Mouse (Mus musculus) bone marrow macrophage, adult 2 months (primary cell): ENCODE data around the gene Gm20906. TPM values are rescaled to one million over a fixed set of nuclear protein-coding genes. Genes with fewer than 3 reads are reported as not detected.
"Not testable (repeated sequence)": the region's sequence is repeated elsewhere in the genome, so short reads cannot be mapped to it uniquely, and the experiment has no call there.

ENCODE experiments used
- H3K27ac ChIP-seq: 2 replicates; pipeline ENCODE4 v1.5.1; 2012; ENCODE audit warnings: low read depth, low read length; ENCODE audit not compliant: insufficient read depth
- H3K4me1 ChIP-seq: 2 replicates; pipeline ENCODE4 v1.6.1; 2012; ENCODE audit warnings: low read length; ENCODE audit not compliant: control insufficient read depth, insufficient read depth
- H3K4me3 ChIP-seq: 2 replicates; pipeline ENCODE4 v1.5.1; 2012; ENCODE audit warnings: mild to moderate bottlenecking, low read length, moderate library complexity; ENCODE audit not compliant: insufficient read depth
- polyA plus RNA-seq: library from polyadenylated mRNA; stranded (reverse); fragments of >200 nt; gene quantifications from 2 replicates; pipeline ENCODE4 v1.2.4, GENCODE M21; 2012; ENCODE audit not compliant: missing spikeins, insufficient read depth, insufficient read length

Gene Gm20906
- not detected in 2 replicates for polyA plus RNA-seq

DNA sequence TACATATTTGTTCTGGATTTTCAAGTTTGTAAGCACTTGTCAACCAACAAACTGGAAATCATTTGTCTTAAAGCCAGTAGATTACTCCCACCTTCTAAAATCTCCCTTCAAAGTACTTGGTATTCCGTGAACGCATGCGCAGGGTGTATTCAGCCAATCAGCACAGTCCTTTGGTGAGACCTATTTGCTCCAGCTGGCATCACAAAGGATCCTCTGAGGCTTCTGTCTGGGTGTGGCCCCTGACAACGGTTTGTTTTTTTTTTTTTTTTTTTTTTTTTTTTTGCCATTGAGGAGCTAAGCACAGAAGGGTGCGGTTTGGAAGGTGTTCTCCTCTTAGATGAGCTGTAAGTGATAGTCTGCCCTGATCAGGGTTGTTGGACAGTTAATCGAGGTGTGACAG is at the start of gene Gm20906:
TSS of gene Gm20906 (plus strand) at position 301 of the 400 bp plus-strand sequence.
- not testable (repeated sequence) for H3K4me3 ChIP-seq, H3K4me1 ChIP-seq, H3K27ac ChIP-seq
